Mouse (Mus musculus) kidney, embryonic 14.5 days (tissue): ENCODE measurements around the gene Ddx19a. TPM values are rescaled to one million over a fixed set of nuclear protein-coding genes. Genes with fewer than 3 reads are reported as not detected.
"Not testable (repeated sequence)": the region's sequence is repeated elsewhere in the genome, so short reads cannot be mapped to it uniquely, and the experiment has no call there.

ENCODE experiments used
- ATAC-seq: fragments of 200-750 bp; cut with Nextera tagmentation; 2 replicates; pipeline ENCODE4 v1.8.0; 2017; ENCODE audit warnings: moderate number of reproducible peaks, mild to moderate bottlenecking, moderate TSS enrichment, moderate library complexity; ENCODE audit not compliant: low FRiP score, low TSS enrichment
- H3K27ac ChIP-seq: fragments of 300-500 bp; sonication (generic); 2 replicates; pipeline ENCODE4 v1.5.1; 2014; ENCODE audit warnings: low read depth, mild to moderate bottlenecking, low read length, moderate library complexity, mixed read lengths
- H3K27me3 ChIP-seq: fragments of 300-500 bp; sonication (generic); 2 replicates; pipeline ENCODE4 v1.6.1; 2014; ENCODE audit warnings: mild to moderate bottlenecking, low read length; ENCODE audit not compliant: control insufficient read depth, insufficient read depth
- H3K36me3 ChIP-seq: fragments of 300-500 bp; sonication (generic); 2 replicates; pipeline ENCODE4 v1.6.1; 2014; ENCODE audit warnings: low read length, mixed read lengths; ENCODE audit not compliant: control insufficient read depth, insufficient read depth
- H3K4me1 ChIP-seq: fragments of 300-500 bp; sonication (generic); 2 replicates; pipeline ENCODE4 v1.6.1; 2014; ENCODE audit warnings: low read length, mixed read lengths; ENCODE audit not compliant: control insufficient read depth, insufficient read depth
- H3K4me2 ChIP-seq: fragments of 300-500 bp; sonication (generic); replicated peaks from 2 replicates; pipeline ENCODE4 v1.6.1; 2014; ENCODE audit warnings: low read depth, mild to moderate bottlenecking, low read length
- H3K4me3 ChIP-seq: fragments of 300-500 bp; sonication (generic); 2 replicates; pipeline ENCODE4 v1.5.1; 2014; ENCODE audit warnings: mild to moderate bottlenecking, low read length
- H3K9ac ChIP-seq: fragments of 300-500 bp; sonication (generic); 2 replicates; pipeline ENCODE4 v1.6.1; 2014; ENCODE audit warnings: low read depth, mild to moderate bottlenecking, low read length, moderate library complexity
- H3K9me3 ChIP-seq: fragments of 300-500 bp; sonication (generic); 2 replicates; pipeline ENCODE4 v1.6.1; 2016; ENCODE audit warnings: low read length; ENCODE audit not compliant: control insufficient read depth
- WGBS: fragments of 180-500 bp; shearing (Covaris S2); extraction: QIAGEN DNeasy Blood & Tissue Kit; methylation state at CpG from one replicate; pipeline ENCODE4 v1.1.7; 2014; 5-methylcytosine and 5-hydroxymethylcytosine counted together
- polyA plus RNA-seq: library from polyadenylated mRNA; unstranded; fragments of >200 nt; fragmentation: Nextera tagmentation; extraction: Ambion mirVana; gene quantifications from 2 replicates; pipeline ENCODE4 v1.2.1, GENCODE M21; 2014

The Ddx19a gene
- polyA plus RNA-seq, 1 experiment from 2014 or later = 20.1 TPM

GRCm38 (mm10) chr8:111030045-111030444 is 32.4 kb upstream of the Ddx19a start:
- ATAC-seq = no peak
- Histone ChIP-seq H3K27me3 (peaks cover 3% of the 10 kb centered on the region; the same call in 1 of the 2 replicates), H3K9me3 (no peaks in the 10 kb centered on the region), H3K36me3 (no peaks in the 10 kb centered on the region), H3K9ac (no peak overlapping the region), H3K4me2 (no peak overlapping the region), H3K27ac (no peak overlapping the region), H3K4me3 (no peak overlapping the region), H3K4me1 (peaks cover 8% of the 10 kb centered on the region; the same call in 1 of the 2 replicates)
- WGBS = 78% methylated on average over 6 of the region's 6 CpGs

GRCm38 (mm10) chr8:111029589-111029988 is 32.0 kb upstream of the Ddx19a start:
- H3K27ac ChIP-seq = no peak overlapping the region
- no peak overlapping the region for H3K9ac ChIP-seq
- no peak overlapping the region for H3K4me3 ChIP-seq
- no peak for ATAC-seq
- H3K27me3 ChIP-seq = peaks cover 3% of the 10 kb centered on the region; the same call in 1 of the 2 replicates
- no peaks in the 10 kb centered on the region for H3K36me3 ChIP-seq
- 53% methylated on average over 4 of the region's 4 CpGs for WGBS
- no peak overlapping the region for H3K4me2 ChIP-seq
- H3K9me3 ChIP-seq = no peaks in the 10 kb centered on the region
- H3K4me1 ChIP-seq = peaks cover 3% of the 10 kb centered on the region; the same call in 1 of the 2 replicates

GRCm38 (mm10) chr8:111027391-111027937 is 29.9 kb upstream of the Ddx19a start:
- no peaks in the 10 kb centered on the region for H3K36me3 ChIP-seq
- peaks cover 3% of the 10 kb centered on the region; the same call in 1 of the 2 replicates for H3K27me3 ChIP-seq
- peak; percentile 94 for ATAC-seq
- peak overlapping the region; percentile 44; the same call in 1 of the 2 replicates for H3K27ac ChIP-seq
- no peaks in the 10 kb centered on the region for H3K9me3 ChIP-seq
- H3K4me2 ChIP-seq = peak overlapping the region; percentile 58
- H3K9ac ChIP-seq = peak overlapping the region; percentile 63
- peak overlapping the region; percentile 58 for H3K4me3 ChIP-seq
- under 1% methylated on average over 31 of the region's 31 CpGs for WGBS
- no peaks in the 10 kb centered on the region for H3K4me1 ChIP-seq

GRCm38 (mm10) chr8:111026609-111027008 is 29.0 kb upstream of the Ddx19a start:
- ATAC-seq, H3K27me3 ChIP-seq, H3K36me3 ChIP-seq, H3K4me2 ChIP-seq, H3K27ac ChIP-seq, H3K4me3 ChIP-seq, H3K9me3 ChIP-seq, H3K9ac ChIP-seq, H3K4me1 ChIP-seq: not testable (repeated sequence)
- 100% methylated on average over 1 of the region's 2 CpGs for WGBS

GRCm38 (mm10) chr8:111010230-111010991 is 12.8 kb upstream of the Ddx19a start:
- not testable (repeated sequence) for H3K4me2 ChIP-seq, H3K4me3 ChIP-seq, H3K9ac ChIP-seq, ATAC-seq, H3K27me3 ChIP-seq, H3K9me3 ChIP-seq, H3K27ac ChIP-seq, H3K4me1 ChIP-seq
- WGBS = 92% methylated on average over 9 of the region's 10 CpGs
- H3K36me3 ChIP-seq = peaks cover 21% of the 10 kb centered on the region; the same call in 1 of the 2 replicates

- H3K9me3 ChIP-seq = no peaks in the 10 kb centered on the region
- H3K4me1 ChIP-seq = peaks cover 4% of the 10 kb centered on the region
- H3K27me3 ChIP-seq = no peaks in the 10 kb centered on the region
- ATAC-seq = no peak
- H3K36me3 ChIP-seq = peaks cover 10% of the 10 kb centered on the region; the same call in 1 of the 2 replicates
- H3K4me2 ChIP-seq = peak overlapping the region; percentile 49
- H3K4me3 ChIP-seq = peak overlapping the region; percentile 80
- 35% methylated on average over 16 of the region's 16 CpGs for WGBS
- H3K9ac ChIP-seq = peak overlapping the region; percentile 76
- H3K27ac ChIP-seq = peak overlapping the region; percentile 77
Observed at GRCm38 (mm10) chr8:110996641-110997430, 764 bp downstream of the Ddx19a start.

- H3K36me3 ChIP-seq = peaks cover 70% of the 10 kb centered on the region
- H3K27ac ChIP-seq = no peak overlapping the region
- no peak overlapping the region for H3K9ac ChIP-seq
- no peak overlapping the region for H3K4me2 ChIP-seq
- no peak overlapping the region for H3K4me3 ChIP-seq
- no peaks in the 10 kb centered on the region for H3K9me3 ChIP-seq
- WGBS = 91% methylated on average over 9 of the region's 9 CpGs
- ATAC-seq = no peak
- H3K27me3 ChIP-seq = no peaks in the 10 kb centered on the region
- H3K4me1 ChIP-seq = no peaks in the 10 kb centered on the region
Observed at GRCm38 (mm10) chr8:110990017-110990416, 7.6 kb downstream of the Ddx19a start.

- H3K9me3 ChIP-seq = no peaks in the 10 kb centered on the region
- no peaks in the 10 kb centered on the region for H3K27me3 ChIP-seq
- H3K9ac ChIP-seq = no peak overlapping the region
- peaks cover 90% of the 10 kb centered on the region for H3K36me3 ChIP-seq
- no peak for ATAC-seq
- no peak overlapping the region for H3K27ac ChIP-seq
- H3K4me3 ChIP-seq = no peak overlapping the region
- no peaks in the 10 kb centered on the region for H3K4me1 ChIP-seq
- no peak overlapping the region for H3K4me2 ChIP-seq
- WGBS = 86% methylated on average over 8 of the region's 8 CpGs
Observed at GRCm38 (mm10) chr8:110987805-110988744, 9.5 kb downstream of the Ddx19a start.
